Mouse (Mus musculus) layer of hippocampus, adult 2 months (tissue): ENCODE measurements around the gene Calm1. TPM values are rescaled to one million over a fixed set of nuclear protein-coding genes. Genes with fewer than 3 reads are reported as not detected.

Experiments
- DNase-seq, 2 experiments: peaks; one replicate each; pipeline ENCODE4 v3.0.0; 2022; ENCODE audit warnings: low spot score in 2 of 2
- H3K27ac ChIP-seq: fragments of 200-600 bp; 2 replicates; pipeline ENCODE4 v1.8.1; 2022
- H3K4me3 ChIP-seq: fragments of 200-600 bp; 2 replicates; pipeline ENCODE4 v1.8.1; 2022; ENCODE audit warnings: mild to moderate bottlenecking
- CTCF ChIP-seq: fragments of 200-600 bp; conservative IDR thresholded peaks from 2 replicates; pipeline ENCODE4 v1.8.1; 2022; ENCODE audit warnings: antibody characterized with exemption, mild to moderate bottlenecking, moderate library complexity
- total RNA-seq, 2 experiments: library from RNA; stranded (reverse); gene quantifications; 2 replicates each; pipeline ENCODE4 v1.2.3; 2021

Gene Calm1
- total RNA-seq, 2 experiments from 2014 or later = 2,009 to 2,049 TPM

- DNase-seq = no peak
- TF ChIP-seq CTCF = no peak
- no peak overlapping the region for H3K27ac ChIP-seq
- H3K4me3 ChIP-seq = no peak overlapping the region
These were observed 20.8 kb downstream of the Calm1 start for GRCm38 (mm10) chr12:100220012-100220411.

- TF ChIP-seq CTCF = no peak
- peak overlapping the region; percentile 8; the same call in 1 of the 2 replicates for H3K4me3 ChIP-seq
- no peak for DNase-seq
- H3K27ac ChIP-seq = peak overlapping the region; percentile 87
These were observed 22.5 kb downstream of the Calm1 start for GRCm38 (mm10) chr12:100221608-100222321.

- DNase-seq = no peak
- Histone ChIP-seq H3K4me3 (peak overlapping the region; percentile 8; the same call in 1 of the 2 replicates), H3K27ac (peak overlapping the region; percentile 87)
- no peak for TF ChIP-seq CTCF
These were observed 23.2 kb downstream of the Calm1 start for GRCm38 (mm10) chr12:100222322-100222993.

GRCm38 (mm10) chr12:100223531-100223930 is 24.3 kb downstream of the Calm1 start:
- Histone ChIP-seq H3K27ac (peak overlapping the region; percentile 87), H3K4me3 (no peak overlapping the region)
- DNase-seq = no peak
- TF ChIP-seq CTCF = no peak

GRCm38 (mm10) chr12:100225196-100225595 is 26.0 kb downstream of the Calm1 start:
- TF ChIP-seq CTCF = no peak
- no peak overlapping the region for H3K4me3 ChIP-seq
- H3K27ac ChIP-seq = peak overlapping the region; percentile 73
- no peak for DNase-seq

- Histone ChIP-seq H3K4me3 (no peak overlapping the region), H3K27ac (peak overlapping the region; percentile 73)
- DNase-seq = no peak
- no peak for TF ChIP-seq CTCF
These were observed 26.8 kb downstream of the Calm1 start for GRCm38 (mm10) chr12:100226073-100226472.

- DNase-seq = no peak
- TF ChIP-seq CTCF = no peak
- Histone ChIP-seq H3K4me3 (no peak overlapping the region), H3K27ac (peak overlapping the region; percentile 73)
These were observed 27.4 kb downstream of the Calm1 start for GRCm38 (mm10) chr12:100226621-100227020.

- Histone ChIP-seq H3K4me3 (no peak overlapping the region), H3K27ac (peak overlapping the region; percentile 79)
- no peak for DNase-seq
- no peak for TF ChIP-seq CTCF
These were observed 28.9 kb downstream of the Calm1 start for GRCm38 (mm10) chr12:100228041-100228725.

- Histone ChIP-seq H3K27ac (no peak overlapping the region), H3K4me3 (no peak overlapping the region)
- TF ChIP-seq CTCF = no peak
- DNase-seq = no peak
These were observed 35.0 kb downstream of the Calm1 start for GRCm38 (mm10) chr12:100234201-100234600.

GRCm38 (mm10) chr12:100234919-100235318 is 35.7 kb downstream of the Calm1 start:
- H3K27ac ChIP-seq = no peak overlapping the region
- no peak for TF ChIP-seq CTCF
- DNase-seq = no peak
- H3K4me3 ChIP-seq = no peak overlapping the region

GRCm38 (mm10) chr12:100235423-100235822 is 36.2 kb downstream of the Calm1 start:
- Histone ChIP-seq H3K4me3 (no peak overlapping the region), H3K27ac (no peak overlapping the region)
- no peak for DNase-seq
- TF ChIP-seq CTCF = no peak

- TF ChIP-seq CTCF = no peak
- Histone ChIP-seq H3K27ac (peak overlapping the region; percentile 23; the same call in 1 of the 2 replicates), H3K4me3 (no peak overlapping the region)
- no peak for DNase-seq
These were observed 40.2 kb downstream of the Calm1 start for GRCm38 (mm10) chr12:100239404-100239803.

- DNase-seq = no peak
- no peak overlapping the region; the same call in 1 of the 2 replicates for H3K27ac ChIP-seq
- TF ChIP-seq CTCF = no peak
- H3K4me3 ChIP-seq = no peak overlapping the region
These were observed 40.6 kb downstream of the Calm1 start for GRCm38 (mm10) chr12:100239807-100240206.
